Mouse (Mus musculus) limb, embryonic 14.5 days (tissue): ENCODE data around the gene Nup107. TPM values are rescaled to one million over a fixed set of nuclear protein-coding genes. Genes with fewer than 3 reads are reported as not detected.

Source experiments
- ATAC-seq: fragments of 200-750 bp; cut with Nextera tagmentation; 2 replicates; pipeline ENCODE4 v1.8.0; 2017; ENCODE audit warnings: low read depth, moderate number of reproducible peaks, moderate TSS enrichment; ENCODE audit not compliant: low FRiP score
- DNase-seq: peaks from one replicate; pipeline ENCODE4 v3.0.0-alpha.2; 2015; ENCODE audit warnings: low spot score
- H3K27ac ChIP-seq: fragments of 300-500 bp; sonication (generic); replicated peaks from 2 replicates; pipeline ENCODE4 v1.5.1; 2014; ENCODE audit warnings: low read depth, mild to moderate bottlenecking, low read length, moderate library complexity, mixed read lengths
- H3K27me3 ChIP-seq: fragments of 300-500 bp; sonication (generic); 2 replicates; pipeline ENCODE4 v1.6.1; 2014; ENCODE audit warnings: low read length, mixed read lengths; ENCODE audit not compliant: control insufficient read depth, insufficient read depth
- H3K36me3 ChIP-seq: fragments of 300-500 bp; sonication (generic); 2 replicates; pipeline ENCODE4 v1.6.1; 2014; ENCODE audit warnings: mild to moderate bottlenecking, low read length, moderate library complexity, mixed read lengths; ENCODE audit not compliant: control insufficient read depth, insufficient read depth
- H3K4me1 ChIP-seq: fragments of 300-500 bp; sonication (generic); 2 replicates; pipeline ENCODE4 v1.6.1; 2014; ENCODE audit warnings: antibody characterized with exemption, low read length, mixed read lengths; ENCODE audit not compliant: control insufficient read depth, insufficient read depth
- H3K4me2 ChIP-seq: fragments of 300-500 bp; sonication (generic); replicated peaks from 2 replicates; pipeline ENCODE4 v1.6.1; 2014; ENCODE audit warnings: low read depth, mild to moderate bottlenecking, low read length, moderate library complexity; ENCODE audit not compliant: severe bottlenecking
- H3K4me3 ChIP-seq: fragments of 300-500 bp; sonication (generic); replicated peaks from 2 replicates; pipeline ENCODE4 v1.5.1; 2014; ENCODE audit warnings: low read length
- H3K9ac ChIP-seq: fragments of 300-500 bp; sonication (generic); 2 replicates; pipeline ENCODE4 v1.6.1; 2014; ENCODE audit warnings: mild to moderate bottlenecking, low read depth, low read length, moderate library complexity; ENCODE audit not compliant: severe bottlenecking
- H3K9me3 ChIP-seq: fragments of 300-500 bp; sonication (generic); 2 replicates; pipeline ENCODE4 v1.6.1; 2016; ENCODE audit warnings: low read length; ENCODE audit not compliant: control insufficient read depth
- POLR2A ChIP-seq: fragments of 200-500 bp; IDR thresholded peaks from 2 replicates; pipeline ENCODE4 v1.8.0; 2012; ENCODE audit warnings: inconsistent platforms, mild to moderate bottlenecking, moderate library complexity, borderline replicate concordance; ENCODE audit not compliant: insufficient read depth, insufficient read length; ENCODE audit errors: extremely low read depth
- WGBS: fragments of 180-500 bp; shearing (Covaris S2); extraction: QIAGEN DNeasy Blood & Tissue Kit; methylation state at CpG from one replicate; pipeline ENCODE4 v1.1.7; 2014; 5-methylcytosine and 5-hydroxymethylcytosine counted together
- polyA plus RNA-seq, 2 experiments: library from polyadenylated mRNA; depleted of rRNA in 1 of 2; stranded (reverse) in 1 of 2; unstranded in 1 of 2; fragments of >200 nt; fragmentation: Nextera tagmentation in 1 of 2; extraction: Ambion mirVana in 1 of 2; gene quantifications; 2 replicates each; pipeline versions ENCODE4 v1.2.1 to v1.2.3; 2012 to 2014

The Nup107 gene
- polyA plus RNA-seq, 2 experiments, result 53.4 to 61.2 TPM

- TF ChIP-seq POLR2A, result no peak
- Histone ChIP-seq H3K4me3 (no peak overlapping the region), H3K9ac (no peak overlapping the region), H3K9me3 (no peaks in the 10 kb centered on the region), H3K27ac (no peak overlapping the region), H3K27me3 (no peaks in the 10 kb centered on the region), H3K36me3 (peaks cover 82% of the 10 kb centered on the region), H3K4me1 (no peaks in the 10 kb centered on the region), H3K4me2 (no peak overlapping the region)
- ATAC-seq, result no peak
- DNase-seq, result no peak
- 89% methylated on average over 6 of the region's 6 CpGs for WGBS
These were observed 91.3 kb downstream of the Nup107 start for GRCm38 (mm10) chr10:117701034-117701829.

Other genes with a start within 250 kb of the Nup107 start
- gene Cpm, start 163.2 kb downstream of the Nup107 start, polyA plus RNA-seq (2012; rRNA removed), result 24.4 and 28.2 TPM in 2 replicates
- 41.6 and 44.5 TPM in 2 replicates for gene Cpm, start 163.2 kb downstream of the Nup107 start, polyA plus RNA-seq (2014; fragmentation: Nextera tagmentation; extraction: Ambion mirVana)
- gene Mdm2, start 81.9 kb downstream of the Nup107 start, polyA plus RNA-seq (2012; rRNA removed), result 56.9 and 59.9 TPM in 2 replicates
- gene Mdm2, start 81.9 kb downstream of the Nup107 start, polyA plus RNA-seq (2014; fragmentation: Nextera tagmentation; extraction: Ambion mirVana), result 32.9 and 39.2 TPM in 2 replicates
- gene Slc35e3, start 46.3 kb downstream of the Nup107 start, polyA plus RNA-seq (2012; rRNA removed), result 36.2 and 43.8 TPM in 2 replicates
- gene Slc35e3, start 46.3 kb downstream of the Nup107 start, polyA plus RNA-seq (2014; fragmentation: Nextera tagmentation; extraction: Ambion mirVana), result 21.7 and 26.7 TPM in 2 replicates
- 86.1 and 94.9 TPM in 2 replicates for gene Rap1b, start 53.3 kb upstream of the Nup107 start, polyA plus RNA-seq (2012; rRNA removed)
- 190 and 194 TPM in 2 replicates for gene Rap1b, start 53.3 kb upstream of the Nup107 start, polyA plus RNA-seq (2014; fragmentation: Nextera tagmentation; extraction: Ambion mirVana)